Mouse (Mus musculus): ENCODE data around the gene Ctsw.

- TF ChIP-seq CTCF (conservative IDR thresholded peaks at IDR 0.05; ENCODE audit: low read length) (peak; percentile 53), POU5F1 (IDR thresholded peaks at IDR 0.05; ENCODE audit: borderline replicate concordance, low read length) (no peak)
These were observed 40.2 kb downstream of the Ctsw start for GRCm38 (mm10) chr19:5428083-5428482.
